In the genomic region with DNA sequence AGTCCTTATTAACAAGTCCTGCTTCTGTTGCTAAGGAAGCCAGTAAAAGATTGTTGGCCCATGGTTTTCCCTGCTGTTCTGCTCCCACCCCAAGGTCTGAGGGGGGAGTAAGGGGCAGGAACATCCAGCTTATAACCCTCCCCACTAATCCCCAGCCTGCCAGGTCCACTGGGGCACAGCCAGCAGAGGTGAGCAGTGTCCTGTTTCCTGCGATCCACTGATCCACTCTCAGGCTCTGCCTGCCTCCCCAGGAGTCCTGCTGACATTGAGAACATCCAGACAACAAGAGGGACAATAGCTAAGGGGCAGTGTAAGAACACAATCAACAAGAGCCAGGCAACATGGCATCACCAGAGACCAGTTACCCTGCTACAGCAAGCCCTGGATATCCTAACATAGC, we compare ENCODE assay signal across 9 mouse cellular contexts. TPM values are rescaled to one million over a fixed set of nuclear protein-coding genes. Genes with fewer than 3 reads are reported as not detected.
DNase-seq lines count a peak whose midpoint lies in the region; ATAC-seq lines count a peak whose summit lies in the region.
"Had no signal": no experiment of that assay in that cellular context is flagged by ENCODE, and none has a peak within 500 bp of the region (broad histone marks: within the 10 kb centered on the region; RNA-seq: fewer than 3 reads in every experiment).

No protein-coding gene starts in this region.

- H3K9ac ChIP-seq in heart, embryonic 12.5 days, result peak overlapping the region; percentile 22; the same call in 1 of the 2 replicates
- 0 out of 2 replicates have a peak overlapping the region, but pooled peaks have one; percentile 16 for H3K9ac ChIP-seq in lung, embryonic 16.5 days (ENCODE audit: low read length)
- H3K9ac ChIP-seq in hindbrain, embryonic 14.5 days, result peak overlapping the region; percentile 36; the same call in 1 of the 2 replicates

- DNase-seq in heart, postnatal 4 days, result no peak
- DNase-seq in lung, postnatal 4 days, result no peak
- DNase-seq in hindbrain, embryonic 14.5 days (ENCODE audit: low spot score), result no peak
- peak; percentile 57 for DNase-seq in retina, postnatal 1 day
- DNase-seq: cerebellum, postnatal 36 days had no signal

- H3K36me3 ChIP-seq in heart, embryonic 12.5 days, result peaks cover 7% of the 10 kb centered on the region
- H3K36me3 ChIP-seq in lung, embryonic 16.5 days (ENCODE audit: control insufficient read depth, insufficient read depth, low read length), result peaks cover 2% of the 10 kb centered on the region; the same call in 1 of the 2 replicates
- H3K36me3 ChIP-seq in hindbrain, embryonic 14.5 days (replicated peaks; ENCODE audit: control insufficient read depth, insufficient read depth), result no peaks in the 10 kb centered on the region; the same call in 1 of the 2 replicates

- peaks cover 70% of the 10 kb centered on the region for H3K4me1 ChIP-seq in heart, embryonic 12.5 days (replicated peaks)
- H3K4me1 ChIP-seq in lung, embryonic 16.5 days (replicated peaks; ENCODE audit: control insufficient read depth, insufficient read depth, low read length), result peaks cover 40% of the 10 kb centered on the region
- H3K4me1 ChIP-seq in hindbrain, embryonic 14.5 days (replicated peaks; ENCODE audit: control insufficient read depth, insufficient read depth, low read length), result peaks cover 36% of the 10 kb centered on the region

- ATAC-seq in heart, embryonic 12.5 days (ENCODE audit: insufficient number of reproducible peaks, low FRiP score), result no peak
- ATAC-seq in lung, embryonic 16.5 days (ENCODE audit: low read depth), result no peak
- ATAC-seq in hindbrain, embryonic 14.5 days (ENCODE audit: low FRiP score), result no peak
- ATAC-seq in activated CD4-positive, CD25-positive, alpha-beta regulatory T cell, adult 4 months, result no peak
- ATAC-seq in cerebellum, adult (ENCODE audit: insufficient number of reproducible peaks, low FRiP score, low TSS enrichment), result no peak

- no peaks in the 10 kb centered on the region for H3K27me3 ChIP-seq in heart, embryonic 12.5 days (replicated peaks)
- no peaks in the 10 kb centered on the region for H3K27me3 ChIP-seq in lung, embryonic 16.5 days (ENCODE audit: control insufficient read depth, insufficient read depth, low read depth, low read length)
- H3K27me3 ChIP-seq in hindbrain, embryonic 14.5 days (ENCODE audit: control insufficient read depth, insufficient read depth, low read length), result no peaks in the 10 kb centered on the region

- no peak overlapping the region for H3K4me3 ChIP-seq in heart, embryonic 12.5 days
- no peak overlapping the region for H3K4me3 ChIP-seq in lung, embryonic 16.5 days (ENCODE audit: low read length)
- H3K4me3 ChIP-seq in hindbrain, embryonic 14.5 days (replicated peaks; ENCODE audit: low read length), result no peak overlapping the region

- H3K27ac ChIP-seq in heart, embryonic 12.5 days (ENCODE audit: poor library complexity, severe bottlenecking), result peak overlapping the region; percentile 60
- no peak overlapping the region for H3K27ac ChIP-seq in lung, embryonic 16.5 days (ENCODE audit: low read length)
- no peak overlapping the region for H3K27ac ChIP-seq in hindbrain, embryonic 14.5 days

- no peaks in the 10 kb centered on the region for H3K9me3 ChIP-seq in heart, embryonic 12.5 days (replicated peaks)
- no peaks in the 10 kb centered on the region for H3K9me3 ChIP-seq in lung, embryonic 16.5 days (ENCODE audit: control insufficient read depth, low read length)
- H3K9me3 ChIP-seq in hindbrain, embryonic 14.5 days (ENCODE audit: control insufficient read depth, low read length), result no peaks in the 10 kb centered on the region

- H3K4me2 ChIP-seq in heart, embryonic 12.5 days, result peak overlapping the region; percentile 17; the same call in 1 of the 2 replicates
- no peak overlapping the region for H3K4me2 ChIP-seq in lung, embryonic 16.5 days (ENCODE audit: low read depth, low read length)
- H3K4me2 ChIP-seq in hindbrain, embryonic 14.5 days (replicated peaks), result peak overlapping the region; percentile 95

- WGBS in heart, embryonic 12.5 days, result 7% methylated on average over 1 of the region's 1 CpGs
- WGBS in lung, embryonic 16.5 days, result 43% methylated on average over 1 of the region's 1 CpGs
- 23% methylated on average over 1 of the region's 1 CpGs for WGBS in hindbrain, embryonic 14.5 days

RNA-seq across cellular contexts. Expression of gene Gna12, which starts 3.4 kb away (rescaled TPM):
- 48.5 and 50.6 TPM in 2 replicates for polyA plus RNA-seq in heart, embryonic 12.5 days (2016; fragmentation: Nextera tagmentation; extraction: Ambion mirVana)
- 10 to 100 TPM; 85.9 to 86.8 TPM for total RNA-seq in heart, postnatal 4 days (2021)
- polyA plus RNA-seq in lung, embryonic 16.5 days (2015; fragmentation: Nextera tagmentation; extraction: Ambion mirVana), result 8.4 and 8.5 TPM in 2 replicates
- 23.8 and 25.0 TPM in 2 replicates for polyA plus RNA-seq in hindbrain, embryonic 14.5 days (2014; fragmentation: Nextera tagmentation; extraction: Ambion mirVana)
- 1 to 10 TPM; 3.9 to 4.6 TPM for polyA plus RNA-seq in activated CD4-positive, CD25-positive, alpha-beta regulatory T cell, adult 4 months (2017; shearing (Covaris generic))
